Mouse (Mus musculus): Measurements from ENCODE around the gene Crtam. TPM values are rescaled to one million over a fixed set of nuclear protein-coding genes. Genes with fewer than 3 reads are reported as not detected.

Gene Crtam
- polyA plus RNA-seq, 1 experiment, result not detected

DNA sequence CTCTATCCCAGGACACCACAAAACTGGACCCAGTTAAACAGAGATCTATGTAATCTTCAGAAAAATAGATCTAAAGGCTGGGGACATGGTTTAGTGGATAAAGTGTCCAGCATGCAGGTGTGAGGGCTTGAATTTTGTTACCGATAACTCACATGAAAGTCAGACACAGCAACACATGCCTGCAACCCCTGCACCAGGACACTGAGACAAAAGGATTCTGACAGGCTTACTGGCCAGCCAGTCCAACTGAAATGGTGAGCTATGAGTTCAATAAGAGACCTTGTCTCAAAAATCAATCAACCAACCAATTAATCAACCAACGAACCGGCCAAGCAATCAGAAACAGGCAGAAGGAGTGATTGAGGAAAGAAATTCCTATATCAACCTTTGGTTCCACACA, 20.7 kb downstream of the Crtam start:
- H3K27me3 ChIP-seq (ENCODE audit: control insufficient read depth), result peaks cover 3% of the 10 kb centered on the region; the same call in 1 of the 2 replicates
- no peak for TF ChIP-seq TAL1 (IDR thresholded peaks at IDR 0.05; ENCODE audit: low read length)
- TF ChIP-seq GATA1 (IDR thresholded peaks at IDR 0.05; ENCODE audit: low read length), result no peak
- no peaks in the 10 kb centered on the region for H3K4me1 ChIP-seq (ENCODE audit: control insufficient read depth)
- no peaks in the 10 kb centered on the region for H3K9me3 ChIP-seq (ENCODE audit: control insufficient read depth, low read length)
- H3K4me3 ChIP-seq (replicated peaks), result no peak overlapping the region
- no peaks in the 10 kb centered on the region for H3K36me3 ChIP-seq (ENCODE audit: control insufficient read depth)

DNA sequence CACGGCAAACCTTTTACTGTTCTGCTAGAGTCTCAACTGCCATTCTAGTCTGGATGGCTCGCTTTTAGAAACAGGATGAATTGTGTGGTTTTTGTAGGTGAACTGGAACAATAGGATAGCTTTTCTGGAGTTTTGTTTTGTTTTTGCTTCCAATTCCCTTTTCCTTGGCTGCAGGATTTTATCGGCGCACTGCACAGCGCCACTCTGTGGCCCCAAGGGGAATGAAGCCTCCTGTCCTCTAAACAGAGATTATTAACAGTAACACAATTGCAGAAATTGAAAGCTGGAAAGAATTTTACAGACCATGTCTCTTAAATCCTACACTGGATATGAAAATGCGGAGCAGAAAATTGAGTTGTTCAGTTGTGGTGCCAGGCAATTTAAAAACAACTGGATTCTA, 21.9 kb downstream of the Crtam start:
- no peak for TF ChIP-seq GATA1 (IDR thresholded peaks at IDR 0.05; ENCODE audit: low read length)
- TF ChIP-seq TAL1 (IDR thresholded peaks at IDR 0.05; ENCODE audit: low read length), result no peak
- Histone ChIP-seq H3K36me3 (ENCODE audit: control insufficient read depth) (no peaks in the 10 kb centered on the region), H3K27me3 (ENCODE audit: control insufficient read depth) (peaks cover 3% of the 10 kb centered on the region; the same call in 1 of the 2 replicates), H3K9me3 (ENCODE audit: control insufficient read depth, low read length) (no peaks in the 10 kb centered on the region), H3K4me3 (replicated peaks) (no peak overlapping the region), H3K4me1 (ENCODE audit: control insufficient read depth) (no peaks in the 10 kb centered on the region)

DNA sequence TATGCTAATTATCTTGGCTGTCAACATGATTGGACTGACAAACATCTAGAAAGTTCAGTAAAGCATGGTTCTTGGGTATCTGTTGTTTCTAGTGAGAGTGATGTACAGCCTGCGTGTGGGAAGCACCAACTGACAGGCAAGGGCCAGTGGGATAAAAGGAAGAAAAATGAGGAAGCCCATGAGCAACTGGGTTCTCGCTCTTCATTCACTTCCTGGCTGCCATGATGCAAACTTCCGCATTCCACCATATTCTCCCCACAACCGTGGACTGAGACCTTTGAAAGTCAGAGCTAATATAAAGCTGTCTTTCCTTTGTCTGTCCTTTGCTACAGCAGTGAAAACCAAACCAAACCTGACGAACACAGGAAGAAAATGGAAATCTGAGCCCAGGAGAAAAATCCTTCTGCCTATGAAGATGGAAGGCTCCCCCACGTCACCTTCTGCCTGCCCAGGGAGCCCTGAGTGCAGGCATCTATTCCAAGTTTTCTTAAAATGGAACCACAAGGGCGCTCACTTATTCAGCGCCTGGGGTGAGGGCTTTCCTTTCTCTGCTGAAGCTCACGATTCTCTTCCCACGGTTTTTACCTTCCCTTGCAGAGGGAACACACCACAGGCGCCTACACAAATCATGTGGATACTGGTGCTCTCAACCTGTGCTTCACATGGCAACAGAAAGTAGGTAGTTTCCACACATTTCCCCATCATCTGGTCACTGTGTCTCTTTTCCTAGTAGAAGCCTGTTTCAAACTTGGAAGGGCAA, 30.2 kb downstream of the Crtam start:
- TF ChIP-seq GATA1 (IDR thresholded peaks at IDR 0.05; ENCODE audit: low read length) (no peak), TAL1 (IDR thresholded peaks at IDR 0.05; ENCODE audit: low read length) (no peak)
- Histone ChIP-seq H3K4me1 (ENCODE audit: control insufficient read depth) (no peaks in the 10 kb centered on the region), H3K27me3 (ENCODE audit: control insufficient read depth) (no peaks in the 10 kb centered on the region)

DNA sequence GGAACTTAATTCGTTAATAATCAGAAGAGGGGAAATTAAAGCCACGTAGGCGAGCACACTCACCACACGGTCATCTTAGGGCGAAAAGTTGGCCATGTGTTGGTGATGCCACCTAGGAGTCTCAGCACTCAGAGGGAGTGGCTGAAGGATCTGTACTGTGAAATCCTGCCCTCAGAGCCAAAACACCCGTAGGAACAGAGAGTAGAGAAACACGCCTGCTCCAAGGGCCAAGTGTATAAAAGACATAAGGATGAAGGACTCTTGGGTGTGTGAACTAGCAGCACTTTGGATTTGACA, 40.1 kb downstream of the Crtam start:
- Histone ChIP-seq H3K4me3 (replicated peaks) (no peak overlapping the region), H3K36me3 (ENCODE audit: control insufficient read depth) (no peaks in the 10 kb centered on the region), H3K27me3 (ENCODE audit: control insufficient read depth) (peaks cover 48% of the 10 kb centered on the region), H3K9me3 (ENCODE audit: control insufficient read depth, low read length) (no peaks in the 10 kb centered on the region), H3K4me1 (ENCODE audit: control insufficient read depth) (no peaks in the 10 kb centered on the region)
- TF ChIP-seq GATA1 (IDR thresholded peaks at IDR 0.05; ENCODE audit: low read length) (no peak), TAL1 (IDR thresholded peaks at IDR 0.05; ENCODE audit: low read length) (no peak)

More for the DNA sequence above, 30.2 kb downstream of the Crtam start:
- Histone ChIP-seq H3K36me3 (ENCODE audit: control insufficient read depth) (no peaks in the 10 kb centered on the region), H3K9me3 (ENCODE audit: control insufficient read depth, low read length) (no peaks in the 10 kb centered on the region), H3K4me3 (replicated peaks) (no peak overlapping the region)

DNA sequence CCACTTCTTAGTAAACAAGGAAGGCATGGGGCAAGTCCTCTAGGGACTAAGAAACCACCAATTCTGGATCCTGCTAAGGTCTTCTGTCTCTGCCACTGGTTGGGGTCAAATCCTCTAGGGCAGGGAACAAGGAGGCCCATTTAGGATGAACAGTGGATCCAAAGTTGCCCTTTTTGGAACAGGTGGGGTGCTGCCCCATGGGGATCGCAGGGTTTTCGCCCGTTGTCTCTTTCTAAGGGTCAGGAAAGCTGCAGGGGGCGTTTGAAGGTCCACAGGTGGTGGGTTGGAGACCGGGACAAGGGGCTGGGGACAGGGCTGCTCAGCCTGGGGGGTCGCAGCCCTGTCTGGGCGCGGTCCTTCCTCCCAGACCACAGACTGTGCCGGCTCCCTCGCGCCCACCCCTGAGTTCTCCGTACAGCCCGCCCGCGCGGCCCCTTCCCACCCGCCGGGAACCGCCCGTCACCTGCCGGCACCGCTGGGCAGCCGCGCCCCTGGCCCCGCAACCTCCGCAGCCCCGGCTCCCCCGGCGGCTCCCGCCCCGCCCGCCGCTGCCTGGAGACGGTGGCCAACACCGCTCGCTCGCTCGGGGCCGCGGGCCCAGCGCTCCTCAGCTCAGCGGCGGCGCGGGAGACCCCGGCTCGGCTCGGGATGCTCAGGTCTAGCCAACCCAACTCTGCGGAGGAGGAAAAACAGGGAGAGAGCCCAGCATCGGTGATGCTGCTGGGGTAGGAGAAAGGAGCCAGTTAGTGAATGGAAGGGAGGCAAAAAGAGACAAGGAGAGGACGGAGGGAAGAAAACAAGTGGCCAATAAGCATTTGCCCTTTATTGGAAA, 40.6 kb downstream of the Crtam start, which contains the start of gene Jhy:
TSS of gene Jhy (minus strand) at position 533 of the 832 bp plus-strand sequence.
- H3K4me1 ChIP-seq (ENCODE audit: control insufficient read depth), result no peaks in the 10 kb centered on the region
- H3K4me3 ChIP-seq (replicated peaks), result no peak within 1 kb of the TSS
- H3K9me3 ChIP-seq (ENCODE audit: control insufficient read depth, low read length), result no peaks in the 10 kb centered on the region
- peaks cover 48% of the 10 kb centered on the region for H3K27me3 ChIP-seq (ENCODE audit: control insufficient read depth)
- no peak for TF ChIP-seq TAL1 (IDR thresholded peaks at IDR 0.05; ENCODE audit: low read length)
- TF ChIP-seq GATA1 (IDR thresholded peaks at IDR 0.05; ENCODE audit: low read length), result no peak
- H3K36me3 ChIP-seq (ENCODE audit: control insufficient read depth), result no peaks in the 10 kb centered on the region

DNA sequence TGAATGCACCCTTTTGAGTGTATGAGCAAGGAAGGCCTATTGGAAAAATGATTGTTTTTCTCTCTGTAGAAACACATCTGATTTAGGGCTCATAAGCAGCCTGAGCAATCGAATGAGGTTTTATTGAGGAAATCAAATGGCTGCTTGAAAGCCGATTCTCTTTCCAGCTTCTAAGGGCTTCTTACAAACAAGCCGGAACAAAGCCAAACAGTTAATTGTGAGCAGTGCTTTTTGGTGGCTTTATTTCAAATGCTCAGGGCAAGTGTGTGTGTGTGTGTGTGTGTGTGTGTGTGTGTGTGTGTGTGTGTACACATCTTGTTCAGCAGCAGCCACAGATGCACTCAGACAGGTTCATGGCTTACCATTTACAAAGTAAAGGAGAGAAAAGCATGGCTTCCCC, 43.0 kb downstream of the Crtam start:
- peaks cover 46% of the 10 kb centered on the region for H3K27me3 ChIP-seq (ENCODE audit: control insufficient read depth)
- no peaks in the 10 kb centered on the region for H3K9me3 ChIP-seq (ENCODE audit: control insufficient read depth, low read length)
- H3K4me3 ChIP-seq (replicated peaks), result no peak overlapping the region
- no peak for TF ChIP-seq TAL1 (IDR thresholded peaks at IDR 0.05; ENCODE audit: low read length)
- TF ChIP-seq GATA1 (IDR thresholded peaks at IDR 0.05; ENCODE audit: low read length), result no peak
- no peaks in the 10 kb centered on the region for H3K36me3 ChIP-seq (ENCODE audit: control insufficient read depth)
- H3K4me1 ChIP-seq (ENCODE audit: control insufficient read depth), result no peaks in the 10 kb centered on the region

DNA sequence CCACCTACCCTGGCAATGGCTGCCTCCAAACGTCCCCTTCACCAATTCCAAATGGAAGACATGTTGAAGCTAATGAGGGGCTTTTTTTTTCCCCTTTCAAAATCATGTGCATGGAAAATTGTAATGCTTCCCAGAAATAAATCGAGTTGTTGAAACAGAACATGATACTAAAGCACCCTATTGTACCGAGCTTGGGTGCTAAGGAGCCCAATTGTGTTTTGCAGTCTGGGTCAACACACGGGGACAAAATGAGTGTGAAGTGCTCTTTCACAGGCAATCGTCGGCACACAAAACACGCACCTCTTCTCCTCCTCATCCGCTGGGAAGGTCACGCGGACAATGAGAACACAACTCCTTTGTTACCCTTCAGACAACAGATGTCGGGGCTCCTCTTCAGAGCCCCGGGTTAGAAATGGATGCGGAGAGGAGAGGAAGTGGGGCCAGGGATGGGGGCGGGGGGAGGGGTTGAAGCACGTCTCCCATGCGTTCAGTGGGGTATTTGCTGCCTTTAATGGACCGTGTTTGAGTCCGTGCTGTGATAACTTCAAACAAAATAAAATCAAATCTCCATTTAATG, 55.3 kb downstream of the Crtam start:
- H3K9me3 ChIP-seq (ENCODE audit: control insufficient read depth, low read length), result no peaks in the 10 kb centered on the region
- no peaks in the 10 kb centered on the region for H3K36me3 ChIP-seq (ENCODE audit: control insufficient read depth)
- H3K4me1 ChIP-seq (ENCODE audit: control insufficient read depth), result no peaks in the 10 kb centered on the region
- H3K4me3 ChIP-seq (replicated peaks), result no peak overlapping the region
- H3K27me3 ChIP-seq (ENCODE audit: control insufficient read depth), result no peaks in the 10 kb centered on the region; the same call in 1 of the 2 replicates
- TF ChIP-seq GATA1 (IDR thresholded peaks at IDR 0.05; ENCODE audit: low read length) (no peak), TAL1 (IDR thresholded peaks at IDR 0.05; ENCODE audit: low read length) (no peak)

DNA sequence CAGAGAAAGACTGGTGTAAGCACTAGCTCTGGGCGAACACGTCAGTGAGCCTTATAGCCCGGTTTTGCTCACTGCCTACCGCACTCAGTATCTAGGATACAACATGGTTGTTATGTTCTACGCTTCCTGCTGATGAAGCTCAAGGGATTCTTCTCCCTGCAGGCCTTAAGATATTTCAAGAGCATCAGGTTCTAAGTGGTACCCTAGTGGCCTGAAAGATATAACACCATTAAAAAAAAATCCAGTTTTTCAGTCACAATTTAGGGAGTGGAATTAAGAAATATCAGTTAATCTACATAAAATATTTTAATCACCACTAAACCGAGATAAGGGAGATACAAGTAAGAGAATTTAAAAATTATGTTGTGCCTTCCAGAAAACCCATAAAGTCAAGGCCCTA, 56.0 kb downstream of the Crtam start:
- Histone ChIP-seq H3K27me3 (ENCODE audit: control insufficient read depth) (no peaks in the 10 kb centered on the region; the same call in 1 of the 2 replicates), H3K4me3 (replicated peaks) (no peak overlapping the region)
- TF ChIP-seq GATA1 (IDR thresholded peaks at IDR 0.05; ENCODE audit: low read length), result no peak
- TF ChIP-seq TAL1 (IDR thresholded peaks at IDR 0.05; ENCODE audit: low read length), result no peak

DNA sequence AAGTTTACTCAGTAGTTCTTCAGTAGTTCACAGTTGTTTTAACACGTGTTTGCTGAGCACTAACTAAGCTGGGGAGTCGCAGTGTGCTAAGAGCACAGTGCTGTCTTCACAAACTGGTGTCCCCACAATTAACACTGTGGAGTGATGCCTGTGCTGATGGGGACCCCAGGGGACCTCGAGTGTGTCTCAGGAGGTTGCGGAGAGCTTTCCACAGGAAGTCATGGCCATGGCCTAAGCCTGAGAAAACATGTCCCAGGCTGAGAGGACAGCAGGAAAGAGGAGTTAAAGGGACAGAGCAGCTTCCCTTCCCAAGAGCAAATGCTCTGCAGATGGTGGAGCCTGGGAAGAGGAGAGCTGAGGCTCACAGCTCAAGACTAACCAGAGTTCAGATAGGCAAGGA, 57.3 kb downstream of the Crtam start:
- Histone ChIP-seq H3K4me1 (ENCODE audit: control insufficient read depth) (no peaks in the 10 kb centered on the region), H3K4me3 (replicated peaks) (no peak overlapping the region), H3K36me3 (ENCODE audit: control insufficient read depth) (no peaks in the 10 kb centered on the region), H3K27me3 (ENCODE audit: control insufficient read depth) (no peaks in the 10 kb centered on the region; the same call in 1 of the 2 replicates), H3K9me3 (ENCODE audit: control insufficient read depth, low read length) (no peaks in the 10 kb centered on the region)
- TF ChIP-seq TAL1 (IDR thresholded peaks at IDR 0.05; ENCODE audit: low read length), result no peak
- no peak for TF ChIP-seq GATA1 (IDR thresholded peaks at IDR 0.05; ENCODE audit: low read length)

More for the DNA sequence above, 56.0 kb downstream of the Crtam start:
- Histone ChIP-seq H3K36me3 (ENCODE audit: control insufficient read depth) (no peaks in the 10 kb centered on the region), H3K9me3 (ENCODE audit: control insufficient read depth, low read length) (no peaks in the 10 kb centered on the region), H3K4me1 (ENCODE audit: control insufficient read depth) (no peaks in the 10 kb centered on the region)
